Mouse (Mus musculus) kidney, adult 2 months (tissue): ENCODE results near the gene Cnih3.

Source experiments
- CTCF ChIP-seq: fragments of 200-500 bp; conservative IDR thresholded peaks from 2 replicates; pipeline ENCODE4 v1.5.1; 2011; ENCODE audit warnings: low read depth, mild to moderate bottlenecking, control low read depth, low read length, moderate library complexity, mixed read lengths; ENCODE audit not compliant: insufficient read depth, insufficient read length
- POLR2A ChIP-seq: fragments of 200-500 bp; IDR thresholded peaks from one replicate; pipeline ENCODE4 v1.6.1; 2011; ENCODE audit warnings: low read depth, low read length, control low read depth

DNA sequence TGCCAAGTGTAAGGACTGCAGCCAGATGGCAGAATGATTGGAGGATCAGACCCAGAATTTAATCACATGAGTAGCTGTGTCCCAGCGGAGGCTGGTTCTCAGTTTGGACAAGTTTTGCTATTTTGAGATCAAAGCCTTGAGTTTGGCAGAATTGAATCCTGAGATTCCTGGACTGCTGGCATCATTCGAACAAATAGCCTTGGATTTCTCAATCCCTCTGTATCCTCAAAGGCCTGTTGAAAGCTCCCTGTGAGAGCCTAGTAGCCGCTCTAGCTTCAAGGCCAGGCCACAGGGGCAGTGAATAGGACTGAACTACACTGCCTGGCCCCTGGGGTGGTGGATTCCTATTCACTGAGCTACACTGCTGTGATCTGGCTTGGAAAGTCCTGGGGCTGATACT is 44.4 kb upstream of the Cnih3 start:
- TF ChIP-seq POLR2A (no peak), CTCF (no peak)
